Mouse (Mus musculus) embryo, embryonic 9.5 days (tissue): ENCODE data around the gene Gpx7.
"Not testable (repeated sequence)": the region's sequence is repeated elsewhere in the genome, so short reads cannot be mapped to it uniquely, and the experiment has no call there.

ENCODE experiments used
- DNase-seq: peaks from one replicate; pipeline ENCODE4 v3.0.0-alpha.2; 2017; ENCODE audit errors: extremely low spot score

Gene Gpx7

DNA sequence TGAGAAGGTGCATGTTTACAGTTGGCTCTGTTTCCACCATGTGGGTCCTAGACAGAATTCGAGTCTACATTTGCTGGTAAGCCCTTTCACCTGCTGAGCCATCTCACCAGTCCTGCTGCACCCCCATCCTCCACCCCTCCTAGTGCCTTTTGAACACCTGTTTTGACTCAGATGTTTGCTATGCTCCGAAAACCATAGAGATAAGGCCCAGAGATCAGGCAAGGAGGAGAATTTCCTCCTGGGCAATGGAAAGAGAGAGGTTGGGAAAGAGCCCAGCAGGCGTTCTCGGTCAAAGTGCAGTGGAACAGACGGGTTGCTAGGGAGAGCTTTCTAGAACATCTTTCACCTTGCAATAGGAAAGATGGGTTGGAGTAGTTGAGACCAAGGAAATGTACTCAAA is 15.6 kb downstream of the Gpx7 start:
- DNase-seq: no peak

- no peak for DNase-seq
Observed at GRCm38 (mm10) chr4:108388741-108389140, 18.0 kb downstream of the Gpx7 start.

DNA sequence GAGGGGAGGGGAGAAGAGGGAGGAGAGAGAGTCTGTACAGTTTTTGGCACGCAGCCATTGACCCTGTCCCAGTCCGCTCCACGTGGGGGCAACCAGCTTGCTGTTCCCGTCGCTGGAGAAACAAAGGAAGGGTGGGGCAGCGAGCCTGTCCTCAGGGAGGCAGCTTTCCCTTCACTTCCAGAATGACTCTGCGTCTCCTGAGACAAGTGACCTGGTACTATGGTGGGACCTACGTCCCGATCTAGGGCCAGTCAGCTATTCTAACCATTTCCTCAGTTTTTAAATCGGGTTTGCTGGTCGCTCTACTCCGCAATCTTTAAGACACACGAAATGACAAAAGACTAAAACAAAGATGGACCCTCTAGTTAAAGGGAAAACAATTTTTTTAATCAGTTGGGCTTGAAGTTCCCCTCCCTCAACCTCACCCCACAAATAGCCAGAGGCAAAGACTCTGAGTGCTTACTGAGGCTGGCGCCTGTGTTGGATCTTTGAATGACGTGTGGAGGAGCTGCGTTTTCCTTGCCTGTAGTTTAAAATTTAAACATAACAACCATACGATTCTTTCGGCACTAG is 19.0 kb downstream of the Gpx7 start:
- DNase-seq: peak; percentile 73

GRCm38 (mm10) chr4:108387106-108387505 is 19.7 kb downstream of the Gpx7 start:
- no peak for DNase-seq

GRCm38 (mm10) chr4:108386087-108386486 is 20.7 kb downstream of the Gpx7 start:
- DNase-seq: no peak

- peak; percentile 55 for DNase-seq
Observed at GRCm38 (mm10) chr4:108383183-108383714, 23.5 kb downstream of the Gpx7 start, which contains the start of gene Shisal2a. TSS of gene Shisal2a (minus strand) at chr4:108383349.

DNA sequence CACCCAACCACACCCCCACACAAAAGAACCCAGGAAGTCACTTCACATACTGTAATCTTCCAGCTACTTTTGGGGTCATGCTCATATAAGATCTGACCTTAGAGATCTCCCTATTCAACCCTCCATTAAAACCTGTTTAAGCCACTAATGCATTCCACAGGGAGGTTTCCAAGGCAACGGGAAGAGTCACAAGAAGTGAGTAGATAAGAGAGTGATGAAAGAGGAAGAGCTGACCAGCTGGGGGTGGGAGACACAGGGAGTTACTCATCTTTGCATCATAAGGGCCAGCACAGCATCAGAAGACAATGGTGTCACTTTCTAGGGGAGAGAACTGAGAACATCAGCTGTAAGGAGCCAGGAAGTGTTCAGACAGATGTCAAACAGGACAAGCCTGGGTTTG is 26.6 kb downstream of the Gpx7 start:
- DNase-seq: no peak

- DNase-seq: no peak
Observed at GRCm38 (mm10) chr4:108379476-108379875, 27.3 kb downstream of the Gpx7 start.

GRCm38 (mm10) chr4:108372166-108372565 is 34.6 kb downstream of the Gpx7 start:
- no peak for DNase-seq

DNA sequence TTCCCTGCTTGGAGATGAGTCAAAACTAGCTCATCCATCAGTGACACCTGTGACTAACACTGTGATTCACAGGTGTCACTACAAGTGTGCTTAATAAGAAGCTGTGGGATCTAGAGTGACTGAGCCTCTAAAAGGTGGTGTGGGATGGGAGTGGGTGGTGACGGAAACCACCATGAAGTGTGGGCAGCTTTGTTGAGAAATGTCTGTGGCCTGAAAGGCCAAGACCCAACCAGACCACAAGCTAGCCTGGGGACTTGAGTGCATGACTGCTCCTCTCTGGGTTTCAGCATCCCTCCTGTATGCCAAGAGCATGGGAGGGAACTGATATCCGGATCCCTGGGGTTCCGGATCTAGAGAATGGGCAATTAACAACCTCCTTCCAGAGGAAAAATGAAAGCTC is 35.3 kb downstream of the Gpx7 start:
- no peak for DNase-seq

DNA sequence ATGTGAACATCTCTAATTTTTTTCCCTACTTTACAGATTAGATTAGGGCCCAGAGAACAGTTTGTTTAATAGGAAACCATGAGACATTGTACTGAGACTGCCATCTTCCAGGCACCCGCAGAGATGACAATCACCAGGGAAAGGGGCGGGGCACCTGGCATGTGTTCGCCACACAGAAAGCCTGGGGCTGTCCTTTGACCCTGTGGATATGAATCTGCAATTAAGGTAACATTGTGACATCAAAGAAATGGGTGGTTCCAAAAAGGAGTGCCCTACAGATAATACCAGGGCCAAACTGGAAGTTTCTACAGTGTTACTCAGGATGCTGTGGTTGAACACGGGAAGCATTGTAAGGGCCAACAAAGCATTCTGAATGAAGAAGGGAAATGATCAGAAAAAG is 36.4 kb downstream of the Gpx7 start:
- no peak for DNase-seq

DNA sequence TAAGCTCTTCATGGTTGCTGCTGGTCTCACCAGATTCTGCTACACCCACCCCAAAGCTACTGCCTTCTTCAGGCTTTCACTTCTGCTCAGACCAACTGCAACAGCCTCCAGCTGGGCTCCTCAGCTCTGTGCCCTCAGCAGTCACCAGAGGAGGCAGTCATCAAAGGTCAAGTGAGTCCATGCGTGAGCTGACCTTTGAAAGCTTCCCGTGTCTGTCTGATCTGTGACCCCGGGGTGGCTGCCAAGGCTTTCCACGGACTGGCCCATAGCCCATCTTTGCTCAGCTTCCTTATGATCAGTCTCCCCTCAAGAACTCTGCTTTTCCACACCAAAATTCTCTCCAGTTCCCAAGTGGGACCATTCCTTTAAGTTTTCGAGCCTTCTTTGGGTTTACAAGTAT is 37.5 kb downstream of the Gpx7 start:
- peak; percentile 37 for DNase-seq

DNA sequence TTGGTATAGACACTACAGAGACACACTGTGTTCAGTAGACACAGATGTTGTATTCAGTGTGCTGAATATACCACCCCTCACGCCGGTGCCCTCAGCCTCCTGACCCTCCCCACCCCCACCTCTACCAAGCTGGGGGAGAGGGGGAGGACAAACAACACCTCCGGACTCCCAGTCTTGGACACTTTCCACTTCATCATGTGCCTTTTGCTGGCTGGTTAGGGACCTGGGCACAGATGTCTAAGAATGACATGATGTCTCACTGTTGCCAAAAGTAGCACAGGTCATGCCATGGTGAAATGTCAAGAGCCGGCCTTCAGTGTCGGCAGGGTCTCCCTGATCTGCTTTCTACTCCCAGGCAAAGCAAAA is 42.7 kb downstream of the Gpx7 start:
- peak; percentile 57 for DNase-seq

- DNase-seq: peak; percentile 76
Observed at GRCm38 (mm10) chr4:108363355-108364110, 43.2 kb downstream of the Gpx7 start.

- peak; percentile 91 for DNase-seq
Observed at GRCm38 (mm10) chr4:108362321-108363261, 44.2 kb downstream of the Gpx7 start.

DNA sequence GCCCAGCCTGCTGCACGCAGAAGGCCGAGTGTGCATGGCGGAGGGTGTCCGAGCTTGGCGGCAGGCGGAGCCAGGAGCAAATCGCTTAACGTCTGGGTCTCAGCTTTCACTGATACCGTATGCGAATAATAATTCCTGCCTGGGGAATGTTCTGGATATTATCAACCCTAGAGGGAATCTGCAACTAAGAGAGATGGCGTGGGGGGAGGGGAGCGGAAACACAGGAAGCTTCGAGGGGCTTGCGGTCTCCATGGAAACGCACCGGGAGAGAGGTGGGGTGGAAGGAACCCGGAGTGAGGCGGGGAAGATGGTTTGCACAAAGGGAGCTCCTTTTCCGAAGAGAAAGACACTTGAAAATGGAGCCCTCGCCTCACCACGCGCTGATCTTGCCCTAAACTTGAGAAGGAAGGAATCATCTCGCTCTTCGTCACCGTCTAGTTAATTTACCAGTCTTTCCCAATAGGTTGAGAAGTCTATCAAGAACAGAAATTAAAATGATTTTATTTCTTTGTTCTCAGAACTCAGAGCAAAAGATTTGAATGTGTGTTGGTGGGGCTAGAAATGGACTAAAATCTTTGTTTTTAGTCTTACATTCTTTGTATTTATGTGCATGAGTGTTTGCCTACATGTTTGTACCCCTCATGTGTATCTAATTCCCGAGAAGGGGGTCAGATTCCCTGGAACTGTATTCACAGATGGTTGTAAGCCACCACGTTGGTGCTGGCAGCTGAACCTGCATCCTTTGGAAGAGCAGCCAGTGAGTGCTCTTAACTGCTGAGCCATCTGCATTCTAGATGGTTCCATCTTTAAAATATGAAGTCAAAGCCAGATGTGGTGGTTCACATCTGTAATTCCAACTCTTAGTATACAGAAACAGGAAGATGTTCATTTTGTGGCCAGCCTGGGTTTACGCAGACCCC is 46.4 kb downstream of the Gpx7 start:
- peak; percentile 93 for DNase-seq

DNA sequence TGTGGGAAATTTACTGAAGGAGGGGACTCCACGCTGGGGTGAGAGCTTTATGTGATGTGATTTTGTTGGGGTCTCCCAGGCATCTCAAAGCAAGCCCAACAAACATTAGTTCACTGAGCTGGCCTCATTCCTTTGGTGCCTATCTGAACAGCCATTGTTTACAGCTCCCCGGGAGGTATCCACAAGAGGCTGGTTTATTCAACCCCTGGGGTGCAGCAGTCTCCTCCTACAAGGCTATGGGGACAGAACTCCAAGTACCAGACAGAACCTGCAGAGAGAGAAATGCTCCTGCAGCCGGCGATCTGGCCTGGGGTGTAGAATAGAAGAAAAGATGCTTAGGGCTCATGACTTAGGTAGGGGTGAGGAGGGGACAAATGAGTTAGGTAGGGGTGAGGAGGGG is 48.3 kb downstream of the Gpx7 start:
- peak; percentile 32 for DNase-seq

GRCm38 (mm10) chr4:108357458-108357857 is 49.3 kb downstream of the Gpx7 start:
- no peak for DNase-seq

DNA sequence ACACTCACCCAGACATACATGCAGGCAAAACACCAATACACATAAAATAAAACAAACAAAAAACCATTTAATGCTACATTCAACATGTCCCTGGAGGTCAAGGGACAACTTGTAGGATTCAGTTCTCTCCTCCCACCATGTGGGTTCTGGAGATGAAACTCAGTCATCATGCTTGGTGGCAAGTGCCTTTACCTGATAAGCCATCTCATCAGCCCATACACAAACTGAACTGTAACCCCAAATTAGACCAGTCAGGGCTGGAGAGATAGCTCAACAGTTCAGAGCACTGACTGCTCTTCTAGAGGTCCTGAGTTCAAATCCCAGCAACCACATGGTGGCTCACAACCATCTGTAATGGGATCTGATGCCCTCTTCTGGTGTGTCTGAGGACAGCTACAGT is 53.2 kb downstream of the Gpx7 start:
- not testable (repeated sequence) for DNase-seq

DNA sequence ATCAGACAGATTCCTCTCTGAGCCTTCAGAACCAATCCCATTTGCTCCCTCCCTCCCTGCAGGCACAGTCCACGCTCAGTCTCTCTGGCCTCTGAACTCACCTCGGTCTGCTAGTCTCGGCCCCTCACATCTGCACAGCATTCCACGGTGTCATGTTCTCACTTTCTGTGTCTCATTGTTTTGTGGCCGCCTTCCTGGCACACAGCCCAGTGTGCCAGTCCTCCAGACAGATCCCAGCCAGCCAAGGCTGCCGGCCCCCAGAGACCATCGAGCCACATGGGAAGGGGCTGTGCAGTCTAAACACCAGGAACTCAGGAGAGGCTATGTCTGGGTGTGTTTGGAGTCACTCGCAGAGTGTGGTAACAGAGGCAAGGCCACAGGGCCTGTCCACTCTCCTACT is 55.9 kb downstream of the Gpx7 start:
- peak; percentile 77 for DNase-seq
